Mouse (Mus musculus): Measurements from ENCODE around the gene Sv2c. TPM values are rescaled to one million over a fixed set of nuclear protein-coding genes. Genes with fewer than 3 reads are reported as not detected.
A peak's percentile ranks its signal among the peaks of the same experiment; 100 is the strongest.

The Sv2c gene
- total RNA-seq, 2 experiments from 2014 or later: 5.8 to 10.1 TPM

- no peak for DNase-seq
Measured at GRCm38 (mm10) chr13:95943919-95944318, 188.5 kb downstream of the Sv2c start.

GRCm38 (mm10) chr13:95942587-95942986 lies 189.8 kb downstream of the Sv2c start:
- no peak for DNase-seq

- no peak for DNase-seq
Measured at GRCm38 (mm10) chr13:95941861-95942260, 190.5 kb downstream of the Sv2c start.

- no peak for DNase-seq
Measured at GRCm38 (mm10) chr13:95940811-95941210, 191.6 kb downstream of the Sv2c start.

- peak; percentile 53 for DNase-seq
Measured at GRCm38 (mm10) chr13:95924201-95924621, 208.2 kb downstream of the Sv2c start.

GRCm38 (mm10) chr13:95922626-95923025 lies 209.8 kb downstream of the Sv2c start:
- peak; percentile 51 for DNase-seq

GRCm38 (mm10) chr13:95918624-95919284 lies 213.6 kb downstream of the Sv2c start:
- no peak for DNase-seq

GRCm38 (mm10) chr13:95913046-95913406 lies 219.4 kb downstream of the Sv2c start:
- peak; percentile 0 for DNase-seq

- DNase-seq: peak; percentile 57
Measured at GRCm38 (mm10) chr13:95912157-95913045, 220.0 kb downstream of the Sv2c start.

- peak; percentile 56 for DNase-seq
Measured at GRCm38 (mm10) chr13:95910270-95910669, 222.1 kb downstream of the Sv2c start.

GRCm38 (mm10) chr13:95909244-95909643 lies 223.1 kb downstream of the Sv2c start:
- peak; percentile 0 for DNase-seq

Other genes with a start within 250 kb of the Sv2c start
- 10 to 100 TPM; 63.8 to 81.7 TPM for gene Iqgap2, start 240.7 kb downstream of the Sv2c start, total RNA-seq (2021)
- 10 to 100 TPM; 19.1 to 23.2 TPM for gene Gm20075, start 51.2 kb downstream of the Sv2c start, total RNA-seq (2021)
- gene Gm17190, start 50.5 kb downstream of the Sv2c start, total RNA-seq (2021): not detected